Mouse (Mus musculus) hindbrain, embryonic 14.5 days (tissue): ENCODE results near the gene Dennd1b. TPM values are rescaled to one million over a fixed set of nuclear protein-coding genes. Genes with fewer than 3 reads are reported as not detected.

ENCODE experiments used
- ATAC-seq: fragments of 200-750 bp; cut with Nextera tagmentation; 2 replicates; pipeline ENCODE4 v1.8.0; 2017; ENCODE audit warnings: moderate number of reproducible peaks, mild to moderate bottlenecking, moderate TSS enrichment, moderate library complexity; ENCODE audit not compliant: low FRiP score
- DNase-seq: peaks from one replicate; pipeline ENCODE4 v3.0.0-alpha.2; 2015; ENCODE audit warnings: low spot score
- H3K27ac ChIP-seq: fragments of 300-500 bp; sonication (generic); 2 replicates; pipeline ENCODE4 v1.5.1; 2014; ENCODE audit warnings: mild to moderate bottlenecking, moderate library complexity
- H3K27me3 ChIP-seq: fragments of 300-500 bp; sonication (generic); 2 replicates; pipeline ENCODE4 v1.6.1; 2014; ENCODE audit warnings: mild to moderate bottlenecking, low read length, mixed read lengths; ENCODE audit not compliant: control insufficient read depth, insufficient read depth
- H3K36me3 ChIP-seq: fragments of 300-500 bp; sonication (generic); replicated peaks from 2 replicates; pipeline ENCODE4 v1.6.1; 2014; ENCODE audit not compliant: control insufficient read depth, insufficient read depth
- H3K4me1 ChIP-seq: fragments of 300-500 bp; sonication (generic); replicated peaks from 2 replicates; pipeline ENCODE4 v1.6.1; 2014; ENCODE audit warnings: antibody characterized with exemption, low read length, mixed read lengths; ENCODE audit not compliant: control insufficient read depth, insufficient read depth
- H3K4me2 ChIP-seq: fragments of 300-500 bp; sonication (generic); replicated peaks from 2 replicates; pipeline ENCODE4 v1.6.1; 2014; ENCODE audit warnings: mild to moderate bottlenecking, moderate library complexity
- H3K4me3 ChIP-seq: fragments of 300-500 bp; sonication (generic); replicated peaks from 2 replicates; pipeline ENCODE4 v1.5.1; 2014; ENCODE audit warnings: mild to moderate bottlenecking, low read length
- H3K9ac ChIP-seq: fragments of 300-500 bp; sonication (generic); 2 replicates; pipeline ENCODE4 v1.6.1; 2014
- H3K9me3 ChIP-seq: fragments of 300-500 bp; sonication (generic); 2 replicates; pipeline ENCODE4 v1.6.1; 2016; ENCODE audit warnings: low read length; ENCODE audit not compliant: control insufficient read depth
- WGBS: fragments of 180-500 bp; shearing (Covaris S2); extraction: QIAGEN DNeasy Blood & Tissue Kit; methylation state at CpG from one replicate; pipeline ENCODE4 v1.1.7; 2014; 5-methylcytosine and 5-hydroxymethylcytosine counted together
- polyA plus RNA-seq: library from polyadenylated mRNA; unstranded; fragments of >200 nt; fragmentation: Nextera tagmentation; extraction: Ambion mirVana; gene quantifications from 2 replicates; pipeline ENCODE4 v1.2.1, GENCODE M21; 2014

Gene Dennd1b
- polyA plus RNA-seq, 1 experiment from 2014 or later, result 11.2 TPM

DNA sequence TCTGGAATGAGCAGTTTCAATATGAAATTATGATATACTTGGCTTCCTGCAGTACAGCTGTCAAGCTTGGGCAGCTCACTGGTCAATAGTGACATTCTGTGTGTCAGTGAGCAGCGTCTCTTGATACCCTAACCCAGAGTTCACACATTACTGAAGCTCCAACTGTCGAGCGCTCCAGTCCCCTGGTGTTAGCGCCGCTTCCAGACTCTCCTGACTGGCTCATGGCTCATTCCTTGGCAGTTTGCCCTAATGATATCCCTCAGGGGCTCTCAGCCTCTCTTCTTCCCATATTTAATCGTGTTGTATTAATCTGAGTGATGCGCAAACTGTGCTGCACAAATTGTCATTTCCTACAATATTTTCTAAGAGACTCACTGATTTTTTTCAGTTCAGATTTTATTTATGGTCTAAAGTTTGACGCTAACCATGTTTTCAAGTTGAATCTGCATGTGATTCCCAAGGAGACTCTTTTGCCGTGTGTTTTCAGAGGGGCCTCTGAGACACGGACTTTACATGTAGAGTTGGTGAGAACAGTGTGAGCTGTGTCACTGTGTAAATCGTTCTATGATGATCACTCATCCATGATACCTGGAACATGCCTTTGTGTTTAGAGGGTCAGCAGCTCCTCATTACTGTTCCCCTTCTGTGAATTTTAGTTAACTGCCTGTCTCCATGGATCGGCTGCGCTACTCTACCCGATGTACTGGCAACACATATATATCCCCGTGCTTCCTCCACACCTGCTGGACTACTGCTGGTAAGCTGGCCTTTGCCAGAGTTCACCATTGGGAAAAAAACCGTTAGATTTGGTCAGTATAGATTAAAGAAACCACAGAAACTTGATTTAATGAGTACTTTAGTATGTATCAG lies 117.5 kb downstream of the Dennd1b start:
- Histone ChIP-seq H3K27ac (peak overlapping the region; percentile 59), H3K36me3 (no peaks in the 10 kb centered on the region), H3K9ac (no peak overlapping the region), H3K4me3 (no peak overlapping the region), H3K4me2 (peak overlapping the region; percentile 32), H3K9me3 (no peaks in the 10 kb centered on the region), H3K4me1 (peaks cover 11% of the 10 kb centered on the region), H3K27me3 (no peaks in the 10 kb centered on the region)
- DNase-seq (peak; percentile 79), ATAC-seq (peak; percentile 89)
- 37% methylated on average over 16 of the region's 16 CpGs for WGBS

DNA sequence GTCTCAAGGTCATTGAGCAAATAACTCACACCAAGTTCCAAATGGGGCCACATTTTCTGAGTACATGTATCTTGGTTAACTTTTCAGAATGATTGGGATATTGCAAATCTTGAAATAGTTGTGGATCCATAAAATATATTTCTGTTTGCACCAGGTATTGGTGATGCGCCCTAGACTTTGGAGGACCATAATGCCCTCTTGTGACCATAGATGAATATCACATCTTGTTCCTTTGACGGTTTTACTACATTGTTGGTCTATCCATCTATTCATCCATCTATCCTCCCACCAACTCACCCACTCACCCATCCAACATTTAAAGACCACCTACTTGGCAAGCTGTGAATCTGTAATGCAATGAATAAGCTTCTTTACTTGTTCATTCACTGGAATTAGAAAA lies 120.1 kb downstream of the Dennd1b start:
- Histone ChIP-seq H3K27ac (no peak overlapping the region), H3K4me3 (no peak overlapping the region), H3K27me3 (no peaks in the 10 kb centered on the region), H3K36me3 (no peaks in the 10 kb centered on the region), H3K4me1 (peaks cover 11% of the 10 kb centered on the region), H3K4me2 (no peak overlapping the region), H3K9ac (no peak overlapping the region), H3K9me3 (no peaks in the 10 kb centered on the region)
- 68% methylated on average over 2 of the region's 2 CpGs for WGBS
- no peak for ATAC-seq
- no peak for DNase-seq

DNA sequence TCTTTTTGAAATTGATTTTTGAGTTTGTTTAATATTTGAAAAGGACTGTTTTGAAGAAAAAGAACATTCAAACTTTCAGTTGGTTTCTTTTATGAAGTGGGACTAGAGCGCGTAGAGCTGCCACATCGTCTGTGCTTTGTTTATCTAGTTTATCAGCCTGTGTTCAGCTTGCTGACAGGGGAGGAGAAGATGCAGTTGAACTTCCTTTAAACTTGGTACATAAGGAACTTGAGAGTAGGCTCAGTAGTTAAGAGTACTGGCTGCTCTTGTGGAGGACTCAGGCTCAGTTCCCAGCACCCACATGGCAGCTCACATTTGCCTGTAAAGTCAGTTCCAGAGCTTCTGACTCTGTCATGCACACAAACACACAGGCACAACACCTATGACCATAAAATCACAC lies 124.3 kb downstream of the Dennd1b start:
- Histone ChIP-seq H3K4me3 (no peak overlapping the region), H3K4me1 (no peaks in the 10 kb centered on the region), H3K9ac (no peak overlapping the region), H3K27me3 (no peaks in the 10 kb centered on the region), H3K4me2 (no peak overlapping the region), H3K27ac (no peak overlapping the region), H3K9me3 (no peaks in the 10 kb centered on the region), H3K36me3 (no peaks in the 10 kb centered on the region)
- no peak for DNase-seq
- no peak for ATAC-seq
- WGBS, result 95% methylated on average over 3 of the region's 3 CpGs

DNA sequence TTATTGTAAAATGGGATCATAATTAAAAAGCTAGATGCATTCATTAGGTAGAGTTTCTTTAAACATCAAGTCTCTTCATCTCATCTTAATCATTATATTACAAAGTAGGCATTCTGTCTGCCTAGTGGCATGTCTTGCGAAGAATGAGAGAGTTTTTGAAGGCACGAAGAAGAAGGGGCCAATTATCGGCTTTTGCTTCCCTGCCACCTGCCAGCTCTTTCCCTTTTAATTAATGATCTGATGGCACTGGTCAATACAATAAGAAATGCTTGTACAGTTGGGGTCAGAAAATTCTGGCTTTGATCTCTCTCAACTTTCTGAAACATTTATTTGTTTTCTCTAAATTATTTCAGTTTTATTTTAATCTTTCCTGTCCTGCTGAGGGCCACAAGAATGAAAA lies 127.5 kb downstream of the Dennd1b start:
- 68% methylated on average over 3 of the region's 3 CpGs for WGBS
- no peak overlapping the region for H3K4me3 ChIP-seq
- no peak overlapping the region for H3K27ac ChIP-seq
- H3K27me3 ChIP-seq, result no peaks in the 10 kb centered on the region
- H3K36me3 ChIP-seq, result no peaks in the 10 kb centered on the region
- no peak overlapping the region for H3K4me2 ChIP-seq
- ATAC-seq (no peak), DNase-seq (no peak)
- no peaks in the 10 kb centered on the region for H3K9me3 ChIP-seq
- H3K9ac ChIP-seq, result no peak overlapping the region
- no peaks in the 10 kb centered on the region for H3K4me1 ChIP-seq

DNA sequence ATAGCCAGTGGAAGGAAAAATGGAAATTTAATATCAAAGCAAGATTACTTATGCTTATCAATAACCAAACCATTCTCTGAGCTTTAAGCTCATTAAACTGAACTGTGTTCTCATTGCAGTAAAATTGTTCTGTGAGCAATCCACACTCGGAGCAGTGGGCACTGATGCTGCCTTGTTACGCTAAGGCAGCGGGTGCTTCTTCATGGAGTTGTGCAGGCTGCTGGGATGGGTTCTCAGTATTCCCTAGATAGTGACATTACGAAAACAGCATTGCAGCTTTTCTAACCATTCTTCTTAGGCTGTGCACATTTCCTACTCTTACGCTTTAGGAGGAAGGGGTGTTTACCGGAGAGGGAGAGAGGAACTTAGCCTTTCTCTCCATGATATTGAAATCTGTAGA lies 128.5 kb downstream of the Dennd1b start:
- no peaks in the 10 kb centered on the region for H3K27me3 ChIP-seq
- H3K4me3 ChIP-seq, result no peak overlapping the region
- DNase-seq (no peak), ATAC-seq (no peak)
- H3K36me3 ChIP-seq, result no peaks in the 10 kb centered on the region
- H3K4me2 ChIP-seq, result no peak overlapping the region
- H3K9me3 ChIP-seq, result no peaks in the 10 kb centered on the region
- WGBS, result 87% methylated on average over 6 of the region's 6 CpGs
- no peaks in the 10 kb centered on the region for H3K4me1 ChIP-seq
- no peak overlapping the region for H3K9ac ChIP-seq
- no peak overlapping the region for H3K27ac ChIP-seq

DNA sequence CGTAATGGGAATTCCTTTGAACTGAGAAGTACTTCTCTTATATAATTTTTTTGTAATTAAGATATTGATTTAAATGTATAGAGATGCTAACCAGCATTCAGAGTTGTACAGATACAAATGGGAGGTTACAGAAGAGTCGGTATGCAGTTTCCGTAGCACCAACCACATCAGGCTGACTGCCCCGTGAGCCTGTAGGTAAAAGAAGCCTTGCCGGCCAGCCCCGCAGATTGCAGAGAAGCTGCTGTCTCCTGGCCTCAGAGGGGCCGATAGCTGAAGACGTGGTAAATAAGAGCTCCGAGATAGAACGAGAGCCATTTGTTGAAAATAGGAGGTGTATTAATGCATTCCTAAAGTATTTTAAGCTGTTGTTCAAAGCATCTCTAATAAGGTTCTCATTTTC lies 128.9 kb downstream of the Dennd1b start:
- DNase-seq, result no peak
- Histone ChIP-seq H3K36me3 (no peaks in the 10 kb centered on the region), H3K27me3 (no peaks in the 10 kb centered on the region), H3K4me3 (no peak overlapping the region), H3K9me3 (no peaks in the 10 kb centered on the region), H3K4me2 (no peak overlapping the region), H3K9ac (no peak overlapping the region), H3K4me1 (no peaks in the 10 kb centered on the region), H3K27ac (no peak overlapping the region)
- ATAC-seq, result no peak
- WGBS, result 79% methylated on average over 10 of the region's 10 CpGs

DNA sequence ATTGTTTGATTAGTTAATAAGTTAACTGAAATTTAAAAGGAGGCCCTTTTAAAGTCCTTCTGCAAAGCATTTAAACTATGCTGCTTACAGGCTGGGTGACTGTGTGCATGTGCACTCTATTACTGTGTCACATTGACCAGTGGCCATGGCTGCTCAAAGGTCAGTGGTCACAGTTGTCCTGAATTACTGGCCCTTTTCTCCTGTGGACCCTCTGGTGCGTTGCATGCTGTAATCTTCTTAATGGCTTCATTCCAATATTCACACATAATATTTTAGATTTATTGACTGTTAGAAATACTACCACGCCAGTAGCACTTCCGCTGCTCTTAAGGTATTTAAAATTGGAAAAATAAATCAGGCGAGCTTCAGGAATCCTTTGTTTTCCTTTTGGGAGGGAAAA lies 129.5 kb downstream of the Dennd1b start:
- H3K4me1 ChIP-seq, result no peaks in the 10 kb centered on the region
- 73% methylated on average over 4 of the region's 4 CpGs for WGBS
- H3K27me3 ChIP-seq, result no peaks in the 10 kb centered on the region
- H3K9ac ChIP-seq, result no peak overlapping the region
- no peak for DNase-seq
- no peak overlapping the region for H3K4me2 ChIP-seq
- no peaks in the 10 kb centered on the region for H3K36me3 ChIP-seq
- no peak overlapping the region for H3K4me3 ChIP-seq
- no peak overlapping the region for H3K27ac ChIP-seq
- no peak for ATAC-seq
- H3K9me3 ChIP-seq, result no peaks in the 10 kb centered on the region

DNA sequence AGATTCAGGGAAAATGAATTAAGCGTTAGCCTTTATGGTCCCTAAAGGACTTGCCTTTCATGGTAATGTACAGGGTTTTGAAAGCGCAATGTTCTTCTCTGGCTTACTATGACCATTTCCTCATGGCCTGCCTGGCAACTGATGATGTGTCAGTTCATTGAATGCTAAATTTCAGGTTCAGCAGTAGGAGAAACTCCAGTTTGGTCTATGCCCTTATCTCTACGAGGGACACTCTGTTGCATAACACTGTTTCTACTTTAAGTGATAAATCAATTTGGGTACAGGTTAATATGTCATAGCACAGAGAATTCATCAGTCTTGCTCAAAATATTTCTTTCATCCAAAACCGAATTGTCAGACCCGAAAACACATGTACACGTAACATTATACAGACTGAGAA lies 133.1 kb downstream of the Dennd1b start:
- DNase-seq (no peak), ATAC-seq (no peak)
- Histone ChIP-seq H3K4me2 (no peak overlapping the region), H3K27me3 (no peaks in the 10 kb centered on the region), H3K4me3 (no peak overlapping the region), H3K27ac (no peak overlapping the region), H3K9ac (no peak overlapping the region), H3K9me3 (no peaks in the 10 kb centered on the region), H3K4me1 (no peaks in the 10 kb centered on the region), H3K36me3 (no peaks in the 10 kb centered on the region)
- 94% methylated on average over 6 of the region's 6 CpGs for WGBS

DNA sequence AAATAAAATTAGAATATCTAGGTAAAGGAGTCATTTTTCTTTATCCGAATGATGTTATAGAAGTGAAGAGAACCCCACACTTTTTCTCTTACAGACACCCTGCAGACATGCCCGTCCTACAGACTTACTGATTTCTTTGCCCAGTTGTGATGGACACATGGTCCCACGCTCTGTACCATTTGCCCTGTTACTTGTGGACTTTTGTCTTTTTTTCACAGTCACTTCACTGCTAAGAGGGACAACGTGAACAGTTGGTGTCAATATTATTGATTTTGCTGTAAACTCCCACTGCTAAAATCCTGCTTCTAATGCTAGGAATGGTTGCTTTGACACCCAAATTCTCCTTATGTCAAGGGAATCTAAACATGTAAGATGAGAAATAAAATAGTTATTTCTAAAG lies 134.9 kb downstream of the Dennd1b start:
- H3K36me3 ChIP-seq, result 0 out of 2 replicates have a peak, but pooled peaks cover 6% of the 10 kb centered on the region
- H3K4me2 ChIP-seq, result no peak overlapping the region
- no peaks in the 10 kb centered on the region for H3K9me3 ChIP-seq
- WGBS, result 93% methylated on average over 4 of the region's 4 CpGs
- no peak overlapping the region for H3K4me3 ChIP-seq
- H3K9ac ChIP-seq, result no peak overlapping the region
- no peaks in the 10 kb centered on the region for H3K27me3 ChIP-seq
- no peak for ATAC-seq
- H3K4me1 ChIP-seq, result no peaks in the 10 kb centered on the region
- no peak overlapping the region for H3K27ac ChIP-seq
- no peak for DNase-seq
